11 mouse cellular contexts compared by ENCODE assay signal in genomic region chr10:43440981-43441740, GRCm38 (mm10). TPM values are rescaled to one million over a fixed set of nuclear protein-coding genes. Genes with fewer than 3 reads are reported as not detected.
DNase-seq lines count a peak whose midpoint lies in the region; ATAC-seq and TF ChIP-seq lines count a peak whose summit lies in the region.
"Had no signal": no experiment of that assay in that cellular context is flagged by ENCODE, and none has a peak within 500 bp of the region (broad histone marks: within the 10 kb centered on the region; RNA-seq: fewer than 3 reads in every experiment).

No protein-coding gene starts in this region.

- peak; percentile 26 for DNase-seq in forebrain, embryonic 10.5 days (ENCODE audit: extremely low spot score, low spot score)
- DNase-seq in hindbrain, embryonic 11.5 days (ENCODE audit: low spot score), result peak; percentile 36
- peak; percentile 65 for DNase-seq in kidney, postnatal 0 days (ENCODE audit: low spot score)
- no peak for DNase-seq in midbrain, embryonic 14.5 days
- DNase-seq in layer of hippocampus, adult 9-11 months, result no peak
- DNase-seq in thymus, postnatal 25 days, result no peak
- no peak for DNase-seq in ovary, postnatal 10 days (ENCODE audit: low spot score)
- DNase-seq: right cerebral cortex, postnatal 14 days had no signal

- no peak overlapping the region for H3K4me2 ChIP-seq in forebrain, embryonic 15.5 days (replicated peaks)
- no peak overlapping the region for H3K4me2 ChIP-seq in hindbrain, embryonic 11.5 days (replicated peaks; ENCODE audit: low read depth, low read length)
- H3K4me2 ChIP-seq in kidney, postnatal 0 days (ENCODE audit: low read length), result no peak overlapping the region
- H3K4me2 ChIP-seq in midbrain, embryonic 14.5 days (ENCODE audit: low read length), result no peak overlapping the region
- H3K4me2 ChIP-seq: forebrain, embryonic 12.5 days; heart, embryonic 15.5 days had no signal

- H3K9me3 ChIP-seq in forebrain, embryonic 10.5 days, result peaks cover 4% of the 10 kb centered on the region; the same call in 1 of the 2 replicates
- no peaks in the 10 kb centered on the region for H3K9me3 ChIP-seq in forebrain, embryonic 15.5 days
- H3K9me3 ChIP-seq in hindbrain, embryonic 11.5 days (ENCODE audit: control insufficient read depth, low read length), result no peaks in the 10 kb centered on the region
- H3K9me3 ChIP-seq in kidney, postnatal 0 days (replicated peaks; ENCODE audit: low read length), result no peaks in the 10 kb centered on the region
- H3K9me3 ChIP-seq in midbrain, embryonic 14.5 days (ENCODE audit: control insufficient read depth, low read length), result no peaks in the 10 kb centered on the region
- H3K9me3 ChIP-seq: forebrain, embryonic 12.5 days; heart, embryonic 15.5 days had no signal

- WGBS in forebrain, embryonic 10.5 days, result 70% methylated on average over 15 of the region's 15 CpGs
- 68% methylated on average over 15 of the region's 15 CpGs for WGBS in forebrain, embryonic 15.5 days
- WGBS in hindbrain, embryonic 11.5 days, result 46% methylated on average over 15 of the region's 15 CpGs
- 44% methylated on average over 15 of the region's 15 CpGs for WGBS in kidney, postnatal 0 days
- 63% methylated on average over 15 of the region's 15 CpGs for WGBS in midbrain, embryonic 14.5 days

- H3K4me3 ChIP-seq in forebrain, embryonic 10.5 days, result no peak overlapping the region
- H3K4me3 ChIP-seq in forebrain, embryonic 15.5 days, result no peak overlapping the region
- H3K4me3 ChIP-seq in hindbrain, embryonic 11.5 days (ENCODE audit: low read depth, low read length), result no peak overlapping the region
- no peak overlapping the region for H3K4me3 ChIP-seq in kidney, postnatal 0 days (replicated peaks; ENCODE audit: low read depth, low read length)
- no peak overlapping the region for H3K4me3 ChIP-seq in midbrain, embryonic 14.5 days (replicated peaks; ENCODE audit: low read depth, low read length)
- H3K4me3 ChIP-seq: forebrain, embryonic 12.5 days; heart, embryonic 15.5 days had no signal

- H3K9ac ChIP-seq in forebrain, embryonic 15.5 days (replicated peaks), result no peak overlapping the region
- H3K9ac ChIP-seq in hindbrain, embryonic 11.5 days (ENCODE audit: low read depth, low read length), result no peak overlapping the region
- H3K9ac ChIP-seq in kidney, postnatal 0 days (ENCODE audit: low read depth, low read length), result no peak overlapping the region
- no peak overlapping the region for H3K9ac ChIP-seq in midbrain, embryonic 14.5 days (replicated peaks; ENCODE audit: low read length)
- H3K9ac ChIP-seq: forebrain, embryonic 12.5 days; heart, embryonic 15.5 days had no signal

- peaks cover 51% of the 10 kb centered on the region for H3K4me1 ChIP-seq in forebrain, embryonic 10.5 days
- peaks cover 21% of the 10 kb centered on the region for H3K4me1 ChIP-seq in forebrain, embryonic 15.5 days
- 0 out of 2 replicates have a peak, but pooled peaks cover 3% of the 10 kb centered on the region for H3K4me1 ChIP-seq in hindbrain, embryonic 11.5 days (replicated peaks; ENCODE audit: control insufficient read depth, insufficient read depth, low read length)
- peaks cover 12% of the 10 kb centered on the region for H3K4me1 ChIP-seq in kidney, postnatal 0 days (replicated peaks; ENCODE audit: insufficient read depth, low read length)
- H3K4me1 ChIP-seq in midbrain, embryonic 14.5 days (ENCODE audit: control insufficient read depth, insufficient read depth, low read length), result peaks cover 15% of the 10 kb centered on the region

- ATAC-seq in forebrain, embryonic 15.5 days (replicated peaks), result no peak
- no peak for ATAC-seq in hindbrain, embryonic 11.5 days (ENCODE audit: low FRiP score)
- peak; percentile 68 for ATAC-seq in kidney, postnatal 0 days (replicated peaks; ENCODE audit: low FRiP score, low read depth)
- ATAC-seq in midbrain, embryonic 14.5 days (ENCODE audit: low FRiP score, low TSS enrichment), result no peak

- peak overlapping the region; percentile 83 for H3K27ac ChIP-seq in forebrain, embryonic 10.5 days
- no peak overlapping the region for H3K27ac ChIP-seq in forebrain, embryonic 15.5 days (replicated peaks)
- peak overlapping the region; percentile 81; the same call in 1 of the 2 replicates for H3K27ac ChIP-seq in hindbrain, embryonic 11.5 days (ENCODE audit: low read depth, low read length)
- H3K27ac ChIP-seq in kidney, postnatal 0 days, result peak overlapping the region; percentile 70
- peak overlapping the region; percentile 88 for H3K27ac ChIP-seq in midbrain, embryonic 14.5 days (replicated peaks; ENCODE audit: low read depth, low read length)
- H3K27ac ChIP-seq: heart, embryonic 15.5 days had no signal

- H3K27me3 ChIP-seq in forebrain, embryonic 10.5 days (ENCODE audit: poor library complexity, severe bottlenecking), result 0 out of 2 replicates have a peak, but pooled peaks cover 5% of the 10 kb centered on the region
- H3K27me3 ChIP-seq in forebrain, embryonic 15.5 days, result no peaks in the 10 kb centered on the region
- no peaks in the 10 kb centered on the region for H3K27me3 ChIP-seq in hindbrain, embryonic 11.5 days (ENCODE audit: control insufficient read depth, insufficient read depth, low read length)
- H3K27me3 ChIP-seq in kidney, postnatal 0 days (ENCODE audit: insufficient read depth, low read length), result no peaks in the 10 kb centered on the region
- no peaks in the 10 kb centered on the region for H3K27me3 ChIP-seq in midbrain, embryonic 14.5 days (ENCODE audit: control insufficient read depth, insufficient read depth, low read length)
- H3K27me3 ChIP-seq: forebrain, embryonic 12.5 days; heart, embryonic 15.5 days had no signal

- TF ChIP-seq CTCF in kidney, postnatal 0 days (IDR thresholded peaks at IDR 0.05; ENCODE audit: low read depth), result peak; percentile 28

- H3K36me3 ChIP-seq in forebrain, embryonic 10.5 days (replicated peaks), result no peaks in the 10 kb centered on the region
- no peaks in the 10 kb centered on the region for H3K36me3 ChIP-seq in forebrain, embryonic 15.5 days
- no peaks in the 10 kb centered on the region for H3K36me3 ChIP-seq in hindbrain, embryonic 11.5 days (ENCODE audit: control insufficient read depth, insufficient read depth, low read length)
- H3K36me3 ChIP-seq in kidney, postnatal 0 days (ENCODE audit: insufficient read depth, low read length), result no peaks in the 10 kb centered on the region
- no peaks in the 10 kb centered on the region for H3K36me3 ChIP-seq in midbrain, embryonic 14.5 days (ENCODE audit: control insufficient read depth, insufficient read depth, low read length)
- H3K36me3 ChIP-seq: forebrain, embryonic 12.5 days; heart, embryonic 15.5 days had no signal

RNA-seq across cellular contexts. Expression of gene Bend3, which starts 37.5 kb away (rescaled TPM):
- 8.8 and 9.2 TPM in 2 replicates for polyA plus RNA-seq in forebrain, embryonic 10.5 days (2016; fragmentation: Nextera tagmentation; extraction: Ambion mirVana)
- 4.2 and 5.1 TPM in 2 replicates for polyA plus RNA-seq in forebrain, embryonic 15.5 days (2015; fragmentation: Nextera tagmentation; extraction: Ambion mirVana)
- 8.7 and 8.8 TPM in 2 replicates for polyA plus RNA-seq in hindbrain, embryonic 11.5 days (2014; fragmentation: Nextera tagmentation; extraction: Ambion mirVana)
- polyA plus RNA-seq in kidney, postnatal 0 days (2015; fragmentation: Nextera tagmentation; extraction: Ambion mirVana), result 2.8 TPM in 2 replicates
- polyA plus RNA-seq in midbrain, embryonic 14.5 days (2014; fragmentation: Nextera tagmentation; extraction: Ambion mirVana), result 3.8 and 6.1 TPM in 2 replicates

Comparison
In these comparisons a context has a peak if more than half of its experiments do, and no peak if none do; other contexts are left out.
1. DNase-seq: peak in forebrain, embryonic 10.5 days (single experiment), hindbrain, embryonic 11.5 days (single experiment) and kidney, postnatal 0 days (single experiment); none in midbrain, embryonic 14.5 days (single experiment), layer of hippocampus, adult 9-11 months (single experiment), thymus, postnatal 25 days (single experiment) and ovary, postnatal 10 days (single experiment).